Mouse (Mus musculus) testis, adult 2 months (tissue): Measurements from ENCODE around the gene Tmem132a.

Experiments
- CTCF ChIP-seq: fragments of 200-500 bp; IDR thresholded peaks from 2 replicates; pipeline ENCODE4 v1.5.1; 2012; ENCODE audit warnings: low read depth, mild to moderate bottlenecking, inconsistent platforms, low read length, moderate library complexity; ENCODE audit not compliant: control insufficient read depth, insufficient read depth, insufficient replicate concordance
- POLR2A ChIP-seq: fragments of 200-500 bp; IDR thresholded peaks from 2 replicates; pipeline ENCODE4 v1.6.1; 2012; ENCODE audit warnings: low read depth, mild to moderate bottlenecking, inconsistent platforms, low read length, moderate library complexity; ENCODE audit not compliant: control insufficient read depth

GRCm38 (mm10) chr19:10835671-10836070 lies 34.1 kb downstream of the Tmem132a start:
- TF ChIP-seq CTCF (no peak), POLR2A (no peak)
